Mouse (Mus musculus) gonadal fat pad, adult 2 months (tissue): Measurements from ENCODE around the gene Ndel1. TPM values are rescaled to one million over a fixed set of nuclear protein-coding genes. Genes with fewer than 3 reads are reported as not detected.

Experiments used
- DNase-seq: peaks from one replicate; pipeline ENCODE4 v3.0.0-alpha.2; 2012; ENCODE audit warnings: low read depth
- polyA plus RNA-seq: library from polyadenylated mRNA; depleted of rRNA; stranded (reverse); fragments of >200 nt; gene quantifications from 2 replicates; pipeline ENCODE4 v1.2.3, GENCODE M21; 2012; rRNA removed

Gene Ndel1
- polyA plus RNA-seq = 63.6 and 82.3 TPM in 2 replicates

- peak; percentile 93 for DNase-seq
These were observed at the start of gene Ndel1 for GRCm38 (mm10) chr11:68871748-68872147. Gene Ndel1, minus strand, starts transcription at chr11:68871858.

DNA sequence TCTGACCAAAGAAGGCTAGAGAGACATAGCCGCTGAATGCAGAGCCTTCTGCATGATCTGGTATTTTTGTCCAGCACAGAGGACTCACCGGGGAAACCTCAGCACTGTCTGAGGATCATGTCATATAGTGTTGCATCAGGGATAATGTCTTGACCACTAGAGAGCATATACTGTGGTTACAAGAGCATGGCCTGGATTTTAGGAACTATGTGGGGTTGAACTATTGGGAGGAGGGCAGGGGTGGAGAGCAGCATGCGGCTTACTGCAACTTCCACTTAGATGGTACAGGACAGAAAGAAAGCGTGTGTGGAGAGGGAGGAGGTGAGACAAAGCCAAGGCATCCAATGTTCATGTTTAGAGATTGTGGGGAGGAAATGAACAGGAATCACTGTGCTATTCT is 42.9 kb upstream of the Ndel1 start:
- DNase-seq = no peak

DNA sequence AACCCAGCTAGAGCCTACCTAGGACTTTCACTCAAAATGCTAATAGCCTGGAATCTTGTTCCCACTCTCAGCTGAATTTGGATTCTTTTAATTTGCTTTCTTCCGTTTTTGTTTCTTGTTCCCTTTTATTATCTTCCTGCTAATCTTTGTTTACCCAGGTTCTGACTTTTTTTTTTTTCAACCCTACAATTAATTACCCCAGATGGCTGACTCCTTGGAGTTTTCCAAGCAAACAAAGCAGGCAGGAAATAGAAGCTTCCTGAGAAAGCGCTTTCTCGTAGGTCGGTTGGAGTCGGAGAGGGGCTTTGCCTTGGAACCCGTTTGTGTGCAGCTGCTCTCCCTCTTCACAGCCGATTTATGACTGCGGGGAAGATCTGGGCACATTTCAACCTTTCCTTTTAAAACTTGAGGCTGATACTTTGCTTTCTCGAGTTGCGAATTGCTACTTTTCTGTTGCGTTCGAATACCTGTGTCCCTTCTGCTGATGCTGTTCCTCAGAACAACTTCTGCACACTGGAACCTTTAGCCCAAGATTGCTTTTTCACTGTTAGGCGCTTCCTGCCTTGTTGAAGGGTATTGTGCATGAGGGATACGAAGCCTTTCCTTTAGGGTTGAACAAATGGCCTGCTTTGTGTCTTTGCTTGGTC is 40.0 kb upstream of the Ndel1 start:
- no peak for DNase-seq

DNA sequence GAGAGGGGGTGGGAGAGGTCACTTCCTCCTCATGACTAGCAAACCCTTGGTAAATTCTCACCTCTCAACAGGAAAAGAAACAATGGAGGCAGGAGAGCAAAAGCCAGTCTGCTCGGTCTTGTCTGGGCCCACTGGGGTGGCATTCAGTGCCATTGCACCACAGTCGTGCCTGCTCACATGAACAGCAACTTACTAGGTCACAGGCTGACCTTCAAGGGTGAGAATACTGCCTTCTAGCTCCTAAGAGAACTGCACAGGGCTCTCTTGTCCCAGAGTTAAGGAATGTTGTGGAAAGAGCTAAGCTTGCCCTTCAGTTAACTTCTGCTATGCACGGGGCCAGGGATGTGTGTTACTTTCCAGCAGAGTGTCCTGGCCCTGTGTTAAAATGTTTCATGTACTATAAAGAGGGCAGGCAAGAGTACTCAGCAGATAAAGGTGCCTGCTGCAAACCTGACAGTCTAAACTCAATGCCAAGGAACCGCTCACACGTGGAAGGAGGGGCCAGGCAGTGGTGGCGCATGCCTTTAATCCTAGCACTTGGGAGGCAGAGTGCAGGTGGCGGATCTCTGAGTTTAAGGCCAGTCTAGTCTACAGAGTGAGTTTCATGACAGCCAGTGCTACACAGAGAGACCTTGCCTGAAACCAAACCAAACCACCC is 37.3 kb upstream of the Ndel1 start:
- no peak for DNase-seq

- no peak for DNase-seq
These were observed 35.6 kb upstream of the Ndel1 start for GRCm38 (mm10) chr11:68907251-68907650.

GRCm38 (mm10) chr11:68906461-68906790 is 34.8 kb upstream of the Ndel1 start:
- DNase-seq = no peak

GRCm38 (mm10) chr11:68905665-68906460 is 34.2 kb upstream of the Ndel1 start:
- no peak for DNase-seq

DNA sequence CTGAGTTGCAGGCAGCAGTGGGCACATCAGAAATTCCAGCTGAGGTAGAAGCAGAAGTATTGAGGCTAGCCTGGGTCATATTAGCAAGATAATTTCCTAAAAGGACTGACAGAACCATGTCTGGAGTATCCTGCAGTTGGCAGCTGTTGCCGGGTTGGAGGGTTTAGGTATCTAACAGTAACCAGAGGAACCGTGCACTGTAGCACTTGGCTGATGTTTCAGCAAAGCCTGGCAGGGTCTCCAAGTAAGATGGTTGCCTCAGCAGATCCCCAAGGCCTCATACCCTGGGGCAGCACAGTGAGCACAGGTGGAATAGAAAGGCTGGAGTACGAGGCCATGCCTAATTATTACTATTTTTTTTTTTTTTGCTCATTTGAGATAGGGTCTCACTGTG is 33.5 kb upstream of the Ndel1 start:
- DNase-seq = no peak

GRCm38 (mm10) chr11:68904375-68905137 is 32.9 kb upstream of the Ndel1 start:
- no peak for DNase-seq

DNA sequence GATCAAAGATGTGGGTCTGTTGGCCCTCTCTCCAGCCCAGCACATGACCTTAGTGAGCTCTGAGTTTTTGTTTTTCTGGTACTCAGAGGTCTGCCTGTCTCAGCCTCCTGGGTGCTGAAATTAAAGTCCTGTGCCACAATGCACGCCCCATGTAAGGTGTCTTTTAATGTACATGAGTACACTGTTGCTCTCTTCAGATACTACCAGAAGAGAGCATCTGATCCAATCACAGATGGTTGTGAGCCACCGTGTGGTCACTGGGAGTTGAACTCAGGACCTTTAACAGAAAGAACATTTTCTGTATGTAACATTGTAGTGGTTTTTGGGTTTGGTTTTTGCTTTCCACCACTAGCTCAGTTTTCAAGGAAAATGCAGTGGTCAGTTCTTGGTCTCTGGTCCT is 32.1 kb upstream of the Ndel1 start:
- no peak for DNase-seq

DNA sequence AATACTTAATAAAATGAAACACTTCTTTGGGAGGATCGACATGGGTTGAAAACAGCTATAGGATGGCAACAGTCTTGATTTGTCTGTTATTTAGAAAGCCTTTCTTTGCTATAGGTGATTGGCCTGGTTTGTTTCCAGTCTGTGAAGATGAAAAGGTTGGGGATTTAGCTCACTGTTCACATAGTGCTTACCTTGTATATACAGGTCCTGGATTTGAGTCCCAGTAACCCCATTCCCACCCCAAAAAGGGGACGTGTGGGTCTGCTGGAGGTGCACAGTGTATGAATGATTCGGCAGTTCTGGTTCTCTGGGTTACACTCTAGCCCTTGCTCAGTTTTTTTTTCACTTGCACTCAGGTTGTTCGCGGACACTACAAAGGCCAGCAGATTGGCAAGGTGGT is 31.2 kb upstream of the Ndel1 start:
- no peak for DNase-seq

GRCm38 (mm10) chr11:68902367-68902766 is 30.7 kb upstream of the Ndel1 start:
- DNase-seq = no peak

DNA sequence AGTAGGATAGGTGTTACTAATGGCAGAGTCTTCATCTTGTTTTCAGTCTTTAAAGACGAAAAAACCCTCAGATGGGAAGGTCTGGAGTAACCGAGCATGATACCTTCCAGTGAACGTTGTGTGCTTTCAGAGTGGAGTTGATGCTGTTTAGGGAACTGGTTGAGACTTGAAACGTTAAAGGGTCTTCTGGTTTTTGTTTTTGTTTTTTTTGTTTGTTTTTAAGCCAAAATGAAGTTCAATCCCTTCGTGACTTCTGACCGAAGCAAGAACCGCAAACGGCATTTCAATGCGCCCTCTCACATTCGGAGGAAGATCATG is 30.3 kb upstream of the Ndel1 start:
- no peak for DNase-seq

GRCm38 (mm10) chr11:68901351-68902046 is 29.8 kb upstream of the Ndel1 start, which contains the start of gene Rpl26:
Gene Rpl26, plus strand, starts transcription at chr11:68901583.
- peak; percentile 89 for DNase-seq

DNA sequence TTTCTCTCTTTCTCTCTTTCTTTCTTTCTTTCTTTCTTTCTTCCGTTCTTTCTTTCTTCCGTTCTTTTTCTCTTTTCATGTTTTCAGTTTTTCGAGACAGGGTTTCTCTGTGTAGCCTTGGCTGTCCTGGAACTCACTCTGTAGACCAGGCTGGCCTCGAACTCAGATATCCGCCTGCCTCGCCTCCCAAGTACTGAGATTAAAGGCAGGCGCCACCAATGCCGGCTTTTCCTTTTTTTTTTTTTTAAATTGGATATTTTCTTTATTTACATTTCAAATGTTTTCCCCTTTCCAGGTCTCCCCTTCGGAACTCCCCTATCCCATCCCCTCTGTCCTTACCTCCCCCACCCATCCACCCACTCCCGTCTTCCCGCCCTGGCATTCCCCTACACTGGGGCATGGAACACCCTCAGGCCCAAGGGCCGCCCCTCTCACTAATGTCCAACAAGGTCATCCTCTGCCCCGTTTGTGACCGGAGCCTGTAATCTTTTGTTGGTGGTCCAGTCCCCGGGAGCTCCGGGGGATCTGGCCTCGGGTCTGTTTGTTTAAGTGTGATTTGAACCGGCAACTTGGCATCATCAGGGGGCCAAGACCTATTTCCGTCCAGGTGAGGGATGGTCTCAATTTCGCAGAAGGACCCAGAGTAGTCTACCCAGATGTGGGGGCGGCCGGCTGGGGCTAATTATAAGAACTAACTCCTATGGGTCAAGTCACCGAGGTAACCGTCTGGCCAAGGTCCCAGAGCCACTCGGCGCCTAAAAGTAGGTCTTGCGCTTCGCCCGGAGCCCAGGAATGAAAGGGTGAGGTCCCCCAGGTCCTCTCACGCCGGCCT is 29.1 kb upstream of the Ndel1 start:
- no peak for DNase-seq

DNA sequence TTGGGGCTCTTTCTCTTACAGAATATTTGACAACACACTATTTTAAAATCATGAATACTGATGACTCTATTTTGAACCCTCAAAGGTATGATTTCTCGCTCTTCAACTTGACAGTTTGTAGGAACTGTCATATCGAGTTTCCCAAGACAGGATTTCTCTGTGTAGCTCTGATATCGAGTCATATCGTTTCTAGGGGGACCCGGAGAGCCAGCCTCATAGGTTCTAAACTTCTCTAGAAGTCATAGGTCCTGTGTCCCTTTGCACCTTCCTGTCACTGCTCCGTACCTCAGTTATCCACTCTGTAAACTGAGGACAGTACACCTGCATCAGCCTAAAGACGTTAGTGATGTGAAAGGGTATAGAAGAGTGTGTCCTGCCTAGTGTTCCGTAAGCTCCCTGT is 28.2 kb upstream of the Ndel1 start:
- DNase-seq = no peak

- DNase-seq = no peak
These were observed 27.1 kb upstream of the Ndel1 start for GRCm38 (mm10) chr11:68898790-68899189.

DNA sequence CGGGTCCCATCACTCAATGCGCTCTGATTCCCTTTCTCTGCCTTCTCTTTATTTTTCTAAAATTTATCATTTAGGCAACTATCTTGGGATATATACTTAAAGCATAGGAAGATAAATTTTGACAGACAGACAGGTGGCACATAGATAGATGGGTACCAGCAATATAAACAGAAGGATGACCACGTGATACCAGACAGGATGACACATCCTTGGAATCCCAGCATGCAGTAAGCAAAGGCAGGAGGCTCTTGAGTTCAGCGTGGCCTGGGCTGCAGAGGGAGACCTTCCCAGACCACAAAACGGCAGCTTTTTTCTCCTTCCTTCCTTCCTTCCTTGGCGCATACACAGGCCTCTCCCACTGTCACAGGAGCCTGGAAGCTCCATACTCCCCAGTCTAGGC is 26.2 kb upstream of the Ndel1 start:
- no peak for DNase-seq

- no peak for DNase-seq
These were observed 25.5 kb upstream of the Ndel1 start for GRCm38 (mm10) chr11:68897120-68897519.

GRCm38 (mm10) chr11:68896247-68896646 is 24.6 kb upstream of the Ndel1 start:
- DNase-seq = no peak

- DNase-seq = no peak
These were observed 22.3 kb upstream of the Ndel1 start for GRCm38 (mm10) chr11:68893911-68894464.
